Mouse (Mus musculus) brain, adult 10 weeks (tissue): ENCODE results near the gene Elavl3. TPM values are rescaled to one million over a fixed set of nuclear protein-coding genes. Genes with fewer than 3 reads are reported as not detected.

Experiments
- polyA plus RNA-seq: library from polyadenylated mRNA; stranded (reverse); fragments of 350-450 nt; fragmentation: Illumina TruSeq; extraction: RNeasy Lipid Tissue Mini Kit (QIAGEN cat#74804); gene quantifications from one replicate; pipeline ENCODE4 v1.2.3, GENCODE M21; 2015; ENCODE audit warnings: low read depth, low replicate concordance

The Elavl3 gene
- 107 TPM for polyA plus RNA-seq

DNA sequence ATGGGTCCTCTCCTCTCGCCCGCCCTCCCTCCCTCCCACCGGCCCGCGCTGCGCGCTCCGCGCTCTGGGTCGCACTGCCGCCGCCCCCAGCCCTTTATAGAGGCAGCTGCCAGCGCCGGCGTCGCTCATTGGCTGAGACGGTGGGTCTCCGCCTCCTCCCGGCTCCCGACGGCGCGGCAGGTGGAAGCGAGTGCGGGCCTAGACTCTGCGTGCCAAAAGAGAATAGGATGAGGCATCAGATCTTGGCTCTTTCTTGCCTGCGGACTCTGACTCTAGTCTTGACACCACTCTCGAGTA lies at the start of gene Elavl3:
Gene Elavl3, minus strand, starts transcription at position 66 of the 297 bp plus-strand sequence.

DNA sequence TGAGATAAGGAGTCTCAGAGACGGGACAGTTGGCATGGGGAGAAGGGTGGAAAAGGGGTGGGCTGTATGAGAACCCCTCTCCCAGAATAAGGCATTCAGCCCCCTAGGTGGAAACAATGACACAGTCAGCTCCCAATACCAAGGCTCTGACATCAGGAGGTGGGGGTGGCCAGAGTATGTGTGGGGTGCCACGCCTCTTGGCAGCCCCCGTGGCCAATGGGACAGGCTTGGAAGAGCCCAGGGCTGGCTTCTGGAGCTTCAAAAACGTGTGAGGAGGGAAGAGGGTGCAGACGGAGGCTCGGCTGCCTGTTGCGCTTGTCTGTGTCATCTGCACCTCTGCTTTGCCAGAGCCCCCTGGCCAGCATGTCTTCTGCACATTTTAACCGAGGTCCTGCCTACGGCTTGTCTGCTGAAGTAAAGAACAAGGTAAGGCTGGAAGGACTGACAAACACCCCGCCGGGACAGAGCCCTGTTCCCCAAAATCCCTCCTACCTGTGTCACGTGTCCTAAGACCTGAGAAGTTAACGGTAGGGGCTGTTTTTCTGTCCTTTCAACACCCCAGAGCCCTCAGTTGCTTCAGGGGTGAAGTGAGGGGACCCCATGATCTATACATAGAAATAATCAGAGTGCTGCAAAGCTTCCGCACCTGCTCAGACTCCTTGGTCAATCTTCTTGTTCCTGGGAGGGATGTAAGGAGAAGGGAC lies 47.3 kb upstream of the Elavl3 start, which contains the start of gene Cnn1:
Gene Cnn1, plus strand, starts transcription at position 224 of the 704 bp plus-strand sequence.

DNA sequence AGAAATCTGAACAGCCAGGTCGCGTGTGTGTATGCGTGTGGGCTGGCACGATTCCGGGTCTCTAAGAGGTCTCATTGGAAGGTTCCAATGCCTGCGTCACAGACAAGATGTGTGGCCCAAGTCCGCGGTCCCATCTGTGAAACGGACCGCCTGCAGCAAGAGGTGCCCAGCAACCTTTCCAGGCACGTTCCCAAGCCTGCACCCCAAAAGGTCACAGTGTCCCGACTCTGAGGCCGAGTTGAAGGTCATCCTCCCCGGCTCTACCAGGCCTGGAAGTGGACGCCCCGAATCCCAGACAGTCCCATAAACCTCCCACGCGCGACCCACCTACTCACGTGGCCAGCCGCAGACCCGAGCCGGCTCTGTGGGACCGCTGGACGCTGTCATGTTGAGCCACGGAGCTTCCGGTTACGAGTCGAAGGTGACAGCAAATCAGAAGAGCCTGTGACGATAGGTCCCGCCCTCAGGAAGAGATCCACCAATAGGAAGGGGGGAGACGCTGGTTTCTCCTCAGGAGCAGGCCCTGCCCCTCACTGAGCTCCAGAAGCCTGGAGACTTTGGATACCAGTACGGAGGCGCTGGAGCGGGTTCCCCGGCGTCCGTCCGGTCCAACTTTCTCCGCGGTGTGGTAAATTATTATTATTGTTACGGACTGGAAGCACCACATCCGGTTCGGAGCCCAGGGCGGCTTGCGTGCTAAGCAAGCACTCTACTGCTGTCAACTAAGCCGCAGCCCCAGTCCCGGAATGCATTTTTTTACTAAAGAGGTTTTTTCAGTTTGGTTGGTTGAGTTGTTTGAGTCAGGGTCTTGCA lies 33.4 kb upstream of the Elavl3 start, which contains the start of gene Ecsit:
Gene Ecsit, minus strand, starts transcription at position 417 of the 813 bp plus-strand sequence.

DNA sequence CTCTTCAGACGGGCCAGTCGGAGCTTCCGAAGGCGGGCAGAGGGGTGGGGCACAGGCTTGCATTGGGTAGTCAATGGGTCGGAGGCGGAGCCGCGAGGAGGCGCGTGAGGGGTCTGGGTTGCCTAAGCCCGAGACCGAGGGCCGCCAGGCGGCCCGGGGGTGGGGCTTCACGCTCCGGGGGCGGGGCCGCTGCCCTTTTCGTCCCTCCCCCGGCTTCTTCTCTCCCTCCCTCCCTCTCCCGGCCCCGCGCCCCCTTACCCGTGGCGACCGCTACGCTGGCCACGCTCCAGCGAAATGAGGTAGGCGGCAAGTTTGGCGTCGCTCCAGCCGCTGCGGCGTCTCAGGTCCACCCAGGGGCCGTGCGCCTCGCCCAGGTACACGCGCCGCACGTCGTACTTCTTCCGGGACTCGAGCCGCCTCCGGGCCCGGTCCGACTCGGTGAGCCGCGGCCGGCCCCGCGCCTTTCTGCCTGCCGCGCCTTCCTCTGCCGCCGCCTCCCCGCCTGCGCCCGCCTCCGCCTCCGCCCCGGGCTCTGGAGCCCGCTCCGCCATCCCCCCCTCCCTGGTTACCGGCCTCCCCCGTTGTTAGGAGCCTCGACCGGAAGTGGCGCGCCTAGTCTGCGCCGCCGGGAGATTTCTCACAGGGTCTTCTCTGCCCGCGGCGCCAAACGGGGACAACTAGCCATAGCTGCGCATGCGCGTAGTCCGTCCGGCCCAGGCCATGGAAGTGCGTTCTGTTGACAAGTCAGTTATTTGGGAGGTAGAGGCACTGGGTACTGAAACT lies 19.2 kb upstream of the Elavl3 start, which contains the start of the genes Gm49318 and Zfp653:
Gene Gm49318, minus strand, starts transcription at position 469 of the 783 bp plus-strand sequence.
Gene Zfp653, minus strand, starts transcription at position 586 of the 783 bp plus-strand sequence.

DNA sequence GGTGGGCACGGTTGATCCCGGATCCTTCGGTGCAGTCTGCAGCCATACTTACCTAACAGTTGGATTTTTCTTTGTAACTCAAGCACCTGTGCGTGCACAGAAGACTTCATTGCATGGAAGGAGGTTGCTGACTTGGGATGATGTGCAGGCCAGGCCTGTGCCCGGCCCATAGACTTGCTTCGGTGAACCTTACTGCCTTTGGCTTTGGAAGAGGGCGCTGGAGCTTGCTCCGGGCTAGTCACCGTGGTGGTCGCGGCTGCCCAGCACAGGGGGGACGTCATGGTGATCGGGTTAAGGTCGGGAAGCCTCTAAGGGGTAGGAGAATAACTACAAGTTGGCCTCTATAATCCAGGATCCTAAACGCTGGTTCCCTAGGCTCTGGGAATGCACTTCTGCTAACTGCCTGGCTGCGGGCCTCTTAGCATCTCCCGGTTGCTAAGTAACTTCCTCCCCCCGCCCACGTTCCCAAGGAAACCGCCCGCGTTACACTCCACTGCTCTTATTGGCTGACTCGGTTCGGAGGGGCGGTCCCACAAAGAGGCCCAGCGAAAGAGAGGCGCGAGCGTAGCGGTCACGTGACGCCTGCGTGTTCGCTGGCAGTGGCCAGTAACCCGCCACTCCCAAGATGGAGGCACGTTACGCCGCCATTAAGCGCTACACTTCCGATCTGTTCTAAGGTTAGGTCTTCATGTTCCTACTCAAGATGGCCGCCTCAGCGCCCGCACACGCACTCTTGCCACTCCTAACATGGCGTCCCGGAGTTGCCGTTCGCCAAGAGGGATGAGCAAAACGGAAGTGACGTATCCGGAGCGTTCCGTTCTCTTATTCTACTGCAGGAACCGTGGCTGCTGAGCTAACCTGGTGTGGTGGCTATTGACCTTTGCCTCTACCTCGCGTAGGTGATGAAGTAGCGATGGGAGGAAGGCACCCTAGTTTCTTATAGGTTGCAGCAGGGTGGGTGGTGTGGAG lies 49.3 kb downstream of the Elavl3 start, which contains the start of the genes Ccdc151 and Prkcsh:
Gene Ccdc151, minus strand, starts transcription at position 441 of the 969 bp plus-strand sequence.
Gene Prkcsh, plus strand, starts transcription at position 613 of the 969 bp plus-strand sequence.

DNA sequence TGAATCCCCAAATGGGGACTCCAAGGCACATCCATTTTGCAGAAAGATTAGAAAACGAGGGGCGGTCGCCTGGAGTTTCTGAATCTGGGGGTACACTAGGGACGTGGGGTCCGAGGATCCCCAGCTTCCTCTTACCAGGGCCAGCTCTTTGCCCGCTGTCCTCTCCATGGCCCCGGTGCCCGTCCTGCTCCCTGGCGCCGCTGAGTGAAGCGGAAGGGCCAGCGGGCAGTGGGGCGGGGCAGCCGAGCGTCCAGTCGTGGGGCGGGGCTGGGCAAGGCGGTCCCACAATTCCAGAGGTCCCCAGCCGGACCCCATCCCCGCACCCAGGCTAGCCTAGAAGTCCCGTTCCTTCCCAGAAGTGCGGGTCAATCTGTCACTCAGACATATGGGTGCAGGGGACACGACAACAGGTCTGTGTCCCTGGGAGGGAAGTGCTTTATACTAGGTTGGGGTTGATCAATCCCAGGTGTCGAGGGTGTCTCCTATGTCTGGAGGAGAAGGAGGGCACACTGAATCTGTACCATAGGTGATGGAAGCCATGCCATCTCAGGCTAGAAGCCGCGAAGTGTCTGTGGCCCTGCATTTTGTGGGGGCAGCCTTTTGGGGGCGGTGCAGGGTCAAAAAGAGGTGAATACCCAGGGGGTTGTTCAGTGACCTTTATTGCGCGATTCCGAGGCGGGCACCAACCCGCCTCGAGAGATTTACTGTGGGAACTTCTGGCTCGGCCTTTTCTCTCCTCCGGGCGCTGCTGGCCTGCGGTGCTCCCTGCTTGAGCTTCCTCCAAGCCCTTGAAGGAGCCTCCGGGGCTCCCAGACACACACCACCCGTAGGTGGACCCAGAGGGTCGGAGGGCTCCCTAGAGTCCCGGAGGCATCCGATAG lies 62.4 kb downstream of the Elavl3 start, which contains the start of gene Rgl3:
Gene Rgl3, minus strand, starts transcription at position 217 of the 881 bp plus-strand sequence.

Other genes with a start within 250 kb of the Elavl3 start
- not detected for gene Angptl8, start 216.5 kb downstream of the Elavl3 start, polyA plus RNA-seq
- 14.2 TPM for gene Dock6, start 199.4 kb downstream of the Elavl3 start, polyA plus RNA-seq
- 6.5 TPM for gene Rab3d, start 133.8 kb downstream of the Elavl3 start, polyA plus RNA-seq
- 17.4 TPM for gene Ccdc159, start 124.6 kb downstream of the Elavl3 start, polyA plus RNA-seq
- gene Tmem205, start 124.5 kb downstream of the Elavl3 start, polyA plus RNA-seq: 55.2 TPM
- gene Plppr2, start 115.0 kb downstream of the Elavl3 start, polyA plus RNA-seq: 109 TPM
- 17.0 TPM for gene Swsap1, start 96.3 kb downstream of the Elavl3 start, polyA plus RNA-seq
- 11.1 TPM for gene Epor, start 88.5 kb downstream of the Elavl3 start, polyA plus RNA-seq
- gene Rgl3, start 62.6 kb downstream of the Elavl3 start, polyA plus RNA-seq: 1.7 TPM
- gene Ccdc151, start 49.4 kb downstream of the Elavl3 start, polyA plus RNA-seq: 5.1 TPM
- gene Prkcsh, start 49.2 kb downstream of the Elavl3 start, polyA plus RNA-seq: 85.6 TPM
- 1.0 TPM for gene Gm49318, start 19.2 kb upstream of the Elavl3 start, polyA plus RNA-seq
- gene Zfp653, start 19.4 kb upstream of the Elavl3 start, polyA plus RNA-seq: 18.0 TPM
- gene Ecsit, start 33.4 kb upstream of the Elavl3 start, polyA plus RNA-seq: 63.5 TPM
- gene Cnn1, start 47.2 kb upstream of the Elavl3 start, polyA plus RNA-seq: 1.4 TPM
- 146 TPM for gene Elof1, start 65.1 kb upstream of the Elavl3 start, polyA plus RNA-seq
- 0.58 TPM for gene Acp5, start 83.7 kb upstream of the Elavl3 start, polyA plus RNA-seq
- 79.6 TPM for gene Pigyl, start 104.8 kb upstream of the Elavl3 start, polyA plus RNA-seq
- gene Zfp872, start 136.1 kb upstream of the Elavl3 start, polyA plus RNA-seq: not detected
- gene Zfp809, start 173.7 kb upstream of the Elavl3 start, polyA plus RNA-seq: 17.8 TPM
- gene Zfp599, start 207.9 kb upstream of the Elavl3 start, polyA plus RNA-seq: 2.5 TPM